Mouse (Mus musculus): ENCODE measurements around the gene Elf3. TPM values are rescaled to one million over a fixed set of nuclear protein-coding genes. Genes with fewer than 3 reads are reported as not detected.
A peak's percentile ranks its signal among the peaks of the same experiment; 100 is the strongest.
"Not testable (repeated sequence)": the region's sequence is repeated elsewhere in the genome, so short reads cannot be mapped to it uniquely, and the experiment has no call there.

Gene Elf3
- total RNA-seq (2021), result not detected
- long read RNA-seq, result 0 reads

DNA sequence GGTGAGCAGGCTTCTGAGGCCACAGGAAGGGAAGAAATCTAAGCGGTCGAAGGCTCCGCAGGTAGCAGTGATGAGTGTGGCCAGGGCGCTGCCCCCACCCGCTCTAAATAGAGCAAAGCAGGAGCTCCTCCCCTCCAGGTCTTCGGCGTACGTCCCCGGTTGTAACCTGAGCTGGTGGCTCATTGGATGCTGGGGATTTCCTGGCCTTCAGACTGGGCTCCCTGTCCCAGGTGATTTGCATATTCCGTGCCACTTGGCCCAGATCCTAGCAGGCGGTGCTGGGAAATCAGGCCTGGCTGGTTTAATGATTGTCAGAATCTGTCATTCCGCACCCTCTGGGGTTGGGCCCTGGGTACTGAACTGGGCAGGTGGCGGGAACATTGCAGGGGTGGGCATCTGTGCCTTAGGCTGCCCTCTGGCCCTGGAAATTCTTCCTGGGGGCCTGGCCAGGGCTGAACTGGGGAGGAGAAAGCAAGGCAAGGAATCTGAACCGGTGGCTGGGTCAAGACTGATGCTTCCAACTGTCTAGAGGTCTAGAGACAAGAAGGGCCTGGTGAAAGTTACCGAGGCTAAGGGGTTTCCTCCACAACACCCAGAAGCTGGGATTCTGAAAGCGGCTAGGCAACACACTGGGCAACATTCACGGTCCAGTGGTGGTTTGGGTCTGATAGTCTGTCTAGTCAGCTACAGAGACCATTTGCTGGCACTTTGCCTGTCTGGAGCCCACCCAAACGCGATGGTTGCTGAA lies at the start of gene Elf3:
Elf3 (minus strand) TSS at position 189 of the 748 bp plus-strand sequence.
- DNase-seq (ENCODE audit: low spot score in 2 of 2), result no peak

DNA sequence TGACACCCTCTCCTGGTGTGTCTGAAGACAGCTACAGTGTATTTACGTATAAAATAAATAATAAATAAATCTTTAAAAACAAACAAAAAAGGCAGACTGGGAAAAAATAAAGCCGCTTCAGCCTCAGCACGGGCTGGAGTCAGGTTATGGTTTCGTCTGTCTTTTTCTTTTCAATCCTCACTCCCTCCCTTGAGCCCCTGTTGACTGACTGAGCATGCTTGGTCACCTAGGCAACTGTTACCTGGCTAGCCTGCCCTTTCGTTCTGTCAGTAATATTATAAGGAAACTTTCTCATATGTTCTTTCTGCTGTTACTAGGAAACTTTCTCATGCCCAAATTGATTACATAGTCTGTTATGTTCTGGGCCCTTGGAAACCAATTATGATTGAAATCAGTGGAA lies 32.5 kb upstream of the Elf3 start:
- DNase-seq (ENCODE audit: low spot score in 2 of 2), result no peak

GRCm38 (mm10) chr1:135286311-135286710 lies 27.9 kb upstream of the Elf3 start:
- no peak for DNase-seq (ENCODE audit: low spot score in 2 of 2)

DNA sequence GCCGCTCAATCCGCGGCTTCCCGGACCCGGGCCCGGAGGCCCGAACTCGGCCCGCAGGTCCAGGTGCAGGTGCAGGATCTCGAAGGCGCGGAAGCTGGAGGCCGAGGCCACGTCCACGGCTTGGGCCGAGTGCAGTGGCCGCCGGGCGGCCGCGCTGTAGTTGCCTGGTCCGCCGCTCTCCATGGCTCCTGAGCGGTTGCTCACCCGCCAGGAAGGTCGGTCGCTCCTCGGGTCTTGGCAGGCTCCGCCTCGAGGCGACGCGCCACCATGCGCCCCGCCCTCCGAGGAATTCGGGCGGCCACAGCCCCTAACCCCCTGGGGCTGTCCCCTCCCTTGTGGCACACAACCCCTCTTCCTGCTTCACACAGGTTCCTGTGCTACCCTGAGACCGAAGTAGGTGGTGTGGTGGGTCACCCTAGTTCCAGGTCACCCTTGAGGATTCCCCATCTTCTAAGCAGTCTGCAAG lies 25.5 kb upstream of the Elf3 start, which contains the start of gene Rnpep:
Rnpep (minus strand) TSS at position 259 of the 466 bp plus-strand sequence.
- DNase-seq (ENCODE audit: low spot score in 2 of 2), result peak; percentile 53 to 74

- no peak for DNase-seq (ENCODE audit: low spot score in 2 of 2)
These were observed 25.0 kb upstream of the Elf3 start for GRCm38 (mm10) chr1:135283287-135283825.

- DNase-seq (ENCODE audit: low spot score in 2 of 2), result no peak
These were observed 24.3 kb upstream of the Elf3 start for GRCm38 (mm10) chr1:135282536-135283286.

DNA sequence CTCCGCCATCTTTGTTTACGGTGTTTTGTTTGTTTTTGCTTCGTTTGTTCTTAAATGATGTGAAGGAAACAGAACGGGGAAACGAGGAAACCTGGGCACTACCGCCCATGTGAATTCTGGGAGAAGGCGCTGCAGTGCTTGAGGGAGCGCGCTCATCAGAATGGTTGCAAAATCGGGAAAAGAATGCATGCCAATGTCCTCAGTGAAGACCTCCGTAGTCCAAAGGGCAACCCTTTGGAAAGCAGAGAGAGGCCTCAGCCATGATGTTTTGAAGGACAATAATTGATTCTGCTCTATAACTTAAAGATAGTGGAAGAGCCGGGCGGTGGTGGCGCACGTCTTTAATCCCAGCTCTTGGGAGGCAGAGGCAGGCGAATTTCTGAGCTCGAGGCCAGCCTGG lies 23.5 kb upstream of the Elf3 start:
- DNase-seq (ENCODE audit: low spot score in 2 of 2), result no peak

DNA sequence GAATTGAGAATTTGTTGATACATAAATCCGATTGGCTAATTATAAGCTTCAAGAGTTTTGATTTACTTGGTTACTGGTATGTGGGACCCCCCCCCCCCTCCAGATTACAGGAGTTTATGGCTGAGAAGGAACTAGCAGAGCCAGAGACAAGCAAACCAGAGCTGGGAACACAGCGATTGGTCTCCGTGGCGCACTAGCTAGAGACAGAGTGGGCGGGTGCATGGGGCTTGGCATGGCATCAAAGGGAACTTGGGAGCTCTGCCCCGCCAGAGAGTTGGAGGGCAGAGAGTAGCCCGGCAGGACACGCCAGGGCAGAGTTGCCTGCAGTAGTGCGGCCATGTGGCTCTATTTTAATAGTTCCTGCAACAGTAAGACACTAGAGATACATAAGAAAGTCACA lies 22.3 kb upstream of the Elf3 start:
- DNase-seq (ENCODE audit: low spot score in 2 of 2), result peak; percentile 39 to 73

DNA sequence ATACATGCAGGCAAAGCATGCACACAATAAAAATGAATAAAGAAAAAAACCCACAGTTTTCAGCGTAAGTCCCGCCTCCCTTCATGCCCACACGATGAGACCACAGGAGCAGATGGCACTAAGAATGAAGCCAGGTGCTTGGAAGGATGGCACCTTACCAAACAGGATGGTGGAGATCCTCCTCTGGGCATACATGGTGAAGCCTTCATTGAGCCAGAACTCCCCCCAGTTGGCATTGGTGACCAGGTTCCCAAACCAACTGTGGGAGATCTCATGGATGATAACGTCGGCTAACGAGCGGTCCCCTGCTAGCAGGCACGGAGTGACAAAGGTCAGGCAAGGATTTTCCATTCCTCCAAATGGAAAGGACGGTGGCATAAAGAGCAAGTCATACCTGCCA lies 13.0 kb upstream of the Elf3 start:
- no peak for DNase-seq (ENCODE audit: low spot score in 2 of 2)

GRCm38 (mm10) chr1:135267663-135268446 lies 9.5 kb upstream of the Elf3 start:
- no peak for DNase-seq (ENCODE audit: low spot score in 2 of 2)

GRCm38 (mm10) chr1:135265834-135266233 lies 7.5 kb upstream of the Elf3 start:
- no peak for DNase-seq (ENCODE audit: low spot score in 2 of 2)

DNA sequence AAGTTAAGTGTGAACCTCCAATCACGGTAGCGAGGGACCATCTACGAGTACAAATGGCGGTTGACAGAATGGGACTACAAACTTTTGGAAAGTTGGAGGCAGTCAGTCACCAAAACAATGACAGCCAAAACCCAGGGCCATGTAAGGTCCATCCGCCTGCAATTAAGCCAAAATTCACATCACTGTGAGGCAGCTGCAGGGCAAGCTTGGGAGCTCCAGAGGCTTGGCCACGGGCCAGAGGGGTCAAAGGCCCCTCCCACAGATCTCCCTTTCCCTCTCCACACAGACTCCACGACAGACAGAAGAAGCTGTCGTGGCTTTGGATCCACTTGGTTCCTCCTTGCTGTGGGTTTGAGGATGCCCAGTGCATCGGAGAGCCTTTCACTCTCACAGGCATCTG lies 4.9 kb upstream of the Elf3 start:
- DNase-seq (ENCODE audit: low spot score in 2 of 2), result no peak

DNA sequence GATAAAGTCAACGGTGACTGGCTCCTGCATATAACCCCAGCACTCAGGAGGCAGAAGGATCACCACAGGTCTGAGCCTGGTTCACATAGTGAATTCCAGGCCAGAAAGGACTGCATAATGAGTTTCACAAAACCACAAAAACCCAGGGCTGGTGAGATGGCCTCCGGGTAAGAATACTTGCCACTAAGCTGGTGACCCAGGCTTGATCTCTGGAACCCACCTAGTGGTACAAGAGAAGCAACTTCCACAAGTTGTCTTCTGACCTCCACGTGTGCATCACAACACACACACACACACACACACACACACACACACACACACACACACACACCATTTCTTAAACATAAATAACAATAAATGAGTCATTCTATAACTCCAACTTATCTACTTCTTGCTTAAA lies 4.0 kb upstream of the Elf3 start:
- no peak for DNase-seq (ENCODE audit: low spot score in 2 of 2)

DNA sequence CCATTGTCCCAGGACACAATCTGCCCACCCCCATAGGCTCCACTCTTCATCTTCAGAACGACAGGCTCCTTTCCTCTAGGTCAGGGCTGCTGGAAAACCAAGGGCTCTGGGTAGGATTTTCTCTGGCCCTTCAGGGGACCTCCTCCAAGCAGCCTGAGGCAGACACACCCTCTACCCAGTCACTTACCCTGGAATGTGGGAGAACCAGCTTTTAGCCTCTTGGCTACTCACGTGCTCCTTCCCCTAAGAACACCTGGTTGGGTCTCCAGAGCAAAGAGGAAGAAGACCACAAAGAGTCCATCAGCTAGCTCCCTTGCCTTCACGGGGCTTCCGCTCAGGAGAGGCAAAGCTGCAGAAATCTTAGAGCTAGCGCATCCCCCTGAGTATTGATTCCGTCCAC lies 2.6 kb upstream of the Elf3 start:
- DNase-seq (ENCODE audit: low spot score in 2 of 2), result no peak

- DNase-seq (ENCODE audit: low spot score in 2 of 2), result peak; percentile 47 to 81
These were observed 714 bp upstream of the Elf3 start for GRCm38 (mm10) chr1:135259128-135259436.

DNA sequence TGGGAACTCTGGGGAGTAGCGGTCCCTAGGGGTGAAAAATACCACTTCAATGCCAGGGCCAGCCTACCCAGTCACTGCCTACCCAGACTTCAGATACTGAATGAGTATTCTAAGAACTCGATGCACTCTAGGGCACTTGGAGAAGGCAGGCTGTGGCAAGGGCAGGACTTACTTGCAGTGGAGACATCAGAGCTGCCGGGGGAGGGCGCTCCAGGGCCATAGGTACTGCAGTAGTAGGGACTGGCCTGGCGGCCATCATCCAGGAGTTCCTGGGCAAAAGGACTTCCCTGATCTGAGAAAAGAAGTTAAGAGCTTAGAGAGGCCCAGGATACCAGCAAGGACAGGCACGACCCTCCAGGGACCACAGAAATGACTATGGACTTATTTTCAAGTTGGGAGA lies 2.1 kb downstream of the Elf3 start:
- DNase-seq (ENCODE audit: low spot score in 2 of 2), result no peak

DNA sequence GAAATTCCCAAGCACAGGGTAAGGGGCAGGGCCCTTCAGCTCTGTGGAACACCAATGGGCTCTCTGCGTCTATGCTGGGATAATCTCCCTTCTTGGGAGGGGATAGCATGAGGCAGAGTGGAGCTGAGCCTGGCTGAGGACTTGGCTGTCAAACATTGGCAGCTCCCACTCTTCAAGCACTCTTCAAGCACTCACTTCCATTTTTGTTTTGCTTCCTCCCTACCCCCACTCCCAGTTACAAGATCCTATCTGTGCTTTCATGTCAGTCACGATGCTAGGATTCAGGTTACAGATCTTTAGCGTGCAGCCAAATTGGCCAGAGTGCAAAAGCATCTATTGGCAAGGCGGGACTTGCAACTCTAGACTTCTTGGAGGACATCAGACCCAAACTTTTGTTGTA lies 5.5 kb downstream of the Elf3 start:
- DNase-seq (ENCODE audit: low spot score in 2 of 2), result no peak

DNA sequence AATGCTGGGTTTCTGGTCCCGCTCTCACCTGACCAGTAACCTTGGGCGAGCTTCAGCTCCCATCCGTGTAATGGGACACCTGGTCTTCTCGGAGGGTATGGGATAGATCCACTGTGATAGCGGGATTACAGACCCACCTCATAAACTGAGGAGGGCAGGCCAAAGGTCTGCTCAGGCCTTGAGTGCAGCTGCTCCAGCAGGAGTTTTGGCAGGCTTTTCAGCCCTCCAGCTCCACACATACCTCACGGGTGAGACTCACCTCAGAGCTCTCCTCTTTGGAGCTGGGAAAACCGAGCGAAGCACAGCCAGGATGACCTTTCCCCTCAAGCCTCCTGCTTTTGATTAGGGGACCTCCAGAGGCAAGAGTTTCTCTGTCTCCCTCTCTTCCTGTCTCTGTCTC lies 7.0 kb downstream of the Elf3 start:
- no peak for DNase-seq (ENCODE audit: low spot score in 2 of 2)

- no peak for DNase-seq (ENCODE audit: low spot score in 2 of 2)
These were observed 7.7 kb downstream of the Elf3 start for GRCm38 (mm10) chr1:135250706-135251105.

GRCm38 (mm10) chr1:135248434-135248850 lies 9.9 kb downstream of the Elf3 start:
- peak; percentile 31 to 66 for DNase-seq (ENCODE audit: low spot score in 2 of 2)

- DNase-seq (ENCODE audit: low spot score in 2 of 2), result no peak
These were observed 14.4 kb downstream of the Elf3 start for GRCm38 (mm10) chr1:135244014-135244413.

- DNase-seq (ENCODE audit: low spot score in 2 of 2), result not testable (repeated sequence)
These were observed 18.2 kb downstream of the Elf3 start for GRCm38 (mm10) chr1:135240206-135240605.

Data from layer of hippocampus, adult 18-20 months (tissue).